In genomic region chr15:101974083-101974845, GRCm38 (mm10) we compare ENCODE assay signal across 9 mouse cellular contexts. TPM values are rescaled to one million over a fixed set of nuclear protein-coding genes. Genes with fewer than 3 reads are reported as not detected.
DNase-seq lines count a peak whose midpoint lies in the region; ATAC-seq lines count a peak whose summit lies in the region.
"Had no signal": no experiment of that assay in that cellular context is flagged by ENCODE, and none has a peak within 500 bp of the region (broad histone marks: within the 10 kb centered on the region; RNA-seq: fewer than 3 reads in every experiment).

No protein-coding gene starts in this region.

- DNase-seq in lung, postnatal 10 days = no peak
- peak; percentile 40 for DNase-seq in gastrocnemius, postnatal 14 days
- no peak for DNase-seq in cerebellum, postnatal 14 days
- no peak for DNase-seq in urinary bladder, postnatal 10 days (ENCODE audit: low spot score)

- no peak overlapping the region for H3K4me3 ChIP-seq in lung, embryonic 16.5 days (ENCODE audit: low read length)
- H3K4me3 ChIP-seq in embryonic facial prominence, embryonic 13.5 days = no peak overlapping the region
- H3K4me3 ChIP-seq: hindbrain, embryonic 15.5 days; midbrain, embryonic 15.5 days had no signal

- no peaks in the 10 kb centered on the region; the same call in 1 of the 2 replicates for H3K27me3 ChIP-seq in lung, embryonic 16.5 days (ENCODE audit: control insufficient read depth, insufficient read depth, low read depth, low read length)
- H3K27me3 ChIP-seq in embryonic facial prominence, embryonic 13.5 days = no peaks in the 10 kb centered on the region
- H3K27me3 ChIP-seq: hindbrain, embryonic 15.5 days had no signal

- peaks cover 38% of the 10 kb centered on the region for H3K4me1 ChIP-seq in lung, embryonic 16.5 days (replicated peaks; ENCODE audit: control insufficient read depth, insufficient read depth, low read length)
- H3K4me1 ChIP-seq in embryonic facial prominence, embryonic 13.5 days = peaks cover 42% of the 10 kb centered on the region

- H3K4me2 ChIP-seq in lung, embryonic 16.5 days (ENCODE audit: low read depth, low read length) = no peak overlapping the region
- H3K4me2 ChIP-seq in embryonic facial prominence, embryonic 13.5 days = no peak overlapping the region
- H3K4me2 ChIP-seq: hindbrain, embryonic 15.5 days had no signal

- peak overlapping the region; percentile 16 for H3K27ac ChIP-seq in lung, embryonic 16.5 days (ENCODE audit: low read length)
- H3K27ac ChIP-seq in embryonic facial prominence, embryonic 13.5 days = peak overlapping the region; percentile 96; the same call in 1 of the 2 replicates
- H3K27ac ChIP-seq: hindbrain, embryonic 15.5 days; midbrain, embryonic 15.5 days had no signal

- intact Hi-C loops in gastrocnemius, postnatal 14 days (cut with DNase I; ENCODE audit: low total_unique reads) = loop anchor here (5.0 kb wide), 1 partner anchor 452 kb away; no protein-coding TSS in a partner anchor

- H3K9me3 ChIP-seq in lung, embryonic 16.5 days (ENCODE audit: control insufficient read depth, low read length) = no peaks in the 10 kb centered on the region
- no peaks in the 10 kb centered on the region for H3K9me3 ChIP-seq in embryonic facial prominence, embryonic 13.5 days
- H3K9me3 ChIP-seq: hindbrain, embryonic 15.5 days; midbrain, embryonic 15.5 days had no signal

- no peaks in the 10 kb centered on the region for H3K36me3 ChIP-seq in lung, embryonic 16.5 days (ENCODE audit: control insufficient read depth, insufficient read depth, low read length)
- no peaks in the 10 kb centered on the region for H3K36me3 ChIP-seq in embryonic facial prominence, embryonic 13.5 days
- H3K36me3 ChIP-seq: hindbrain, embryonic 15.5 days; midbrain, embryonic 15.5 days had no signal

- H3K9ac ChIP-seq in lung, embryonic 16.5 days (ENCODE audit: low read length) = 0 out of 2 replicates have a peak overlapping the region, but pooled peaks have one; percentile 23
- H3K9ac ChIP-seq in embryonic facial prominence, embryonic 13.5 days = no peak overlapping the region
- H3K9ac ChIP-seq: hindbrain, embryonic 15.5 days; midbrain, embryonic 15.5 days had no signal

- 56% methylated on average over 15 of the region's 16 CpGs for WGBS in lung, embryonic 16.5 days
- 53% methylated on average over 16 of the region's 16 CpGs for WGBS in embryonic facial prominence, embryonic 13.5 days

- no peak for ATAC-seq in lung, embryonic 16.5 days (ENCODE audit: low read depth)
- ATAC-seq in embryonic facial prominence, embryonic 13.5 days (ENCODE audit: insufficient number of reproducible peaks, insufficient read depth, low FRiP score, low TSS enrichment, low read depth) = no peak
- peak; percentile 36 for ATAC-seq in monocyte, adult 5-6 weeks (replicated peaks; ENCODE audit: insufficient number of reproducible peaks, low FRiP score, low TSS enrichment, poor library complexity, severe bottlenecking)

RNA-seq across cellular contexts. Expression of gene Krt78, which starts 20.2 kb away (rescaled TPM):
- 0.10 and 0.21 TPM in 2 replicates for polyA plus RNA-seq in lung, embryonic 16.5 days (2015; fragmentation: Nextera tagmentation; extraction: Ambion mirVana)
- 0.22 and 0.35 TPM in 2 replicates for polyA plus RNA-seq in embryonic facial prominence, embryonic 13.5 days (2015; fragmentation: Nextera tagmentation; extraction: Ambion mirVana)
- not detected for total RNA-seq in gastrocnemius, postnatal 14 days (2021)
- total RNA-seq in monocyte, adult 5-6 weeks (2017) = not detected in 3 replicates
- polyA plus RNA-seq: hindbrain, embryonic 15.5 days; midbrain, embryonic 15.5 days had no signal

RNA-seq across cellular contexts. Expression of gene Krt8, which starts 30.0 kb away (rescaled TPM):
- polyA plus RNA-seq in lung, embryonic 16.5 days (2015; fragmentation: Nextera tagmentation; extraction: Ambion mirVana) = 402 and 445 TPM in 2 replicates
- 38.6 and 86.0 TPM in 2 replicates for polyA plus RNA-seq in embryonic facial prominence, embryonic 13.5 days (2015; fragmentation: Nextera tagmentation; extraction: Ambion mirVana)
- total RNA-seq in gastrocnemius, postnatal 14 days (2021) = under 1 TPM; 0.49 to 0.92 TPM
- 0.19 to 0.68 TPM in 2 of 3 replicates, not detected in the other for total RNA-seq in monocyte, adult 5-6 weeks (2017)

RNA-seq across cellular contexts. Expression of gene Krt79, which starts 34.1 kb away (rescaled TPM):
- polyA plus RNA-seq in lung, embryonic 16.5 days (2015; fragmentation: Nextera tagmentation; extraction: Ambion mirVana) = 0.80 and 1.2 TPM in 2 replicates
- 16.1 and 16.5 TPM in 2 replicates for polyA plus RNA-seq in embryonic facial prominence, embryonic 13.5 days (2015; fragmentation: Nextera tagmentation; extraction: Ambion mirVana)
- total RNA-seq in gastrocnemius, postnatal 14 days (2021) = not detected
- total RNA-seq in monocyte, adult 5-6 weeks (2017) = not detected in 3 replicates

RNA-seq across cellular contexts. Expression of gene Krt4, which starts 49.7 kb away (rescaled TPM):
- polyA plus RNA-seq in lung, embryonic 16.5 days (2015; fragmentation: Nextera tagmentation; extraction: Ambion mirVana) = 14.2 and 23.3 TPM in 2 replicates
- 2.2 and 2.4 TPM in 2 replicates for polyA plus RNA-seq in embryonic facial prominence, embryonic 13.5 days (2015; fragmentation: Nextera tagmentation; extraction: Ambion mirVana)
- total RNA-seq in gastrocnemius, postnatal 14 days (2021) = under 1 TPM in 1 of 2 experiments, not detected in 1; 0.16 TPM
- total RNA-seq in monocyte, adult 5-6 weeks (2017) = not detected in 3 replicates

RNA-seq across cellular contexts. Expression of gene Krt18, which starts 53.7 kb away (rescaled TPM):
- 263 and 293 TPM in 2 replicates for polyA plus RNA-seq in lung, embryonic 16.5 days (2015; fragmentation: Nextera tagmentation; extraction: Ambion mirVana)
- polyA plus RNA-seq in embryonic facial prominence, embryonic 13.5 days (2015; fragmentation: Nextera tagmentation; extraction: Ambion mirVana) = 36.0 and 58.9 TPM in 2 replicates
- 1 to 10 TPM in 1 of 2 experiments, under 1 TPM in 1; 0.42 to 1.6 TPM for total RNA-seq in gastrocnemius, postnatal 14 days (2021)
- total RNA-seq in monocyte, adult 5-6 weeks (2017) = 1.1 to 4.4 TPM (median 3.5 TPM) in 3 replicates
